Mouse (Mus musculus) kidney, adult 2 months (tissue): Measurements from ENCODE around the gene Gm20379. TPM values are rescaled to one million over a fixed set of nuclear protein-coding genes. Genes with fewer than 3 reads are reported as not detected.

Experiments
- DNase-seq: peaks from one replicate; pipeline ENCODE4 v3.0.0; 2021
- H3K27ac ChIP-seq: fragments of 200-500 bp; 2 replicates; pipeline ENCODE4 v1.5.1; 2012; ENCODE audit warnings: low read depth, low read length, control low read depth, inconsistent platforms; ENCODE audit not compliant: insufficient read depth
- H3K27me3 ChIP-seq: fragments of 200-500 bp; replicated peaks from 2 replicates; pipeline ENCODE4 v1.6.1; 2012; ENCODE audit warnings: mild to moderate bottlenecking, moderate library complexity, low read length, inconsistent platforms; ENCODE audit not compliant: control insufficient read depth, insufficient read depth
- H3K36me3 ChIP-seq: fragments of 200-500 bp; 2 replicates; pipeline ENCODE4 v1.6.1; 2012; ENCODE audit warnings: mild to moderate bottlenecking, moderate library complexity, low read length, inconsistent platforms; ENCODE audit not compliant: control insufficient read depth, insufficient read depth
- H3K4me1 ChIP-seq: fragments of 200-500 bp; 2 replicates; pipeline ENCODE4 v1.6.1; 2011; ENCODE audit warnings: low read length; ENCODE audit not compliant: control insufficient read depth, insufficient read depth
- H3K4me3 ChIP-seq: fragments of 200-500 bp; 2 replicates; pipeline ENCODE4 v1.5.1; 2011; ENCODE audit warnings: mild to moderate bottlenecking, low read depth, low read length, control low read depth; ENCODE audit not compliant: insufficient read depth
- CTCF ChIP-seq: fragments of 200-500 bp; conservative IDR thresholded peaks from 2 replicates; pipeline ENCODE4 v1.5.1; 2011; ENCODE audit warnings: low read depth, mild to moderate bottlenecking, control low read depth, low read length, moderate library complexity, mixed read lengths; ENCODE audit not compliant: insufficient read depth, insufficient read length
- POLR2A ChIP-seq: fragments of 200-500 bp; IDR thresholded peaks from one replicate; pipeline ENCODE4 v1.6.1; 2011; ENCODE audit warnings: low read depth, low read length, control low read depth
- WGBS: fragments of 180-500 bp; shearing (Covaris S2); methylation state at CpG from one replicate; pipeline ENCODE4 v1.1.7; 2018; 5-methylcytosine and 5-hydroxymethylcytosine counted together
- polyA plus RNA-seq: library from polyadenylated mRNA; depleted of rRNA; stranded (reverse); fragments of >200 nt; gene quantifications from 2 replicates; pipeline ENCODE4 v1.2.3, GENCODE M21; 2012; rRNA removed

Gene Gm20379
- polyA plus RNA-seq, 1 experiment: not detected

DNA sequence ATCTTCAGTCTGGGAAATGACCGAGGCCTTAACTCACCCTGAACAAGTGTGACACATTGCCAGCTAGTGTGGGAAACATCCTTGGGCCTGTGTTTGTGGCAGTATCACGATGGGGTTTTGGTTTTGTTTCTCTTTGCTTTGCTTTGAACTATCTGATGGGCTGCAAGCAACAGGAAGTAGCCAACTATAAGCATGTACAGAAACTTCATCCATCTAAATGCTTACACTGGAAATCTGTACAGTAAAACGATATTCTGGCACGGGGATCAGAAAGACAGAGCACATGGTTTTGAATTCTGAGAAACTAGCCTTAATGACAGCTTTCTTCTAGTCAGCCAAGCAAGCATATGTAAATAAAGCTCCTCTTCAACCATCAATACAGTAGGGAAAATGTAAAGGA lies 48.2 kb downstream of the Gm20379 start:
- Histone ChIP-seq H3K4me1 (peaks cover 6% of the 10 kb centered on the region; the same call in 1 of the 2 replicates), H3K4me3 (peak overlapping the region; percentile 91), H3K36me3 (peaks cover 2% of the 10 kb centered on the region), H3K27ac (no peak overlapping the region), H3K27me3 (no peaks in the 10 kb centered on the region)
- peak; percentile 12 for DNase-seq
- 4% methylated on average over 4 of the region's 4 CpGs for WGBS
- TF ChIP-seq CTCF (no peak), POLR2A (no peak)

DNA sequence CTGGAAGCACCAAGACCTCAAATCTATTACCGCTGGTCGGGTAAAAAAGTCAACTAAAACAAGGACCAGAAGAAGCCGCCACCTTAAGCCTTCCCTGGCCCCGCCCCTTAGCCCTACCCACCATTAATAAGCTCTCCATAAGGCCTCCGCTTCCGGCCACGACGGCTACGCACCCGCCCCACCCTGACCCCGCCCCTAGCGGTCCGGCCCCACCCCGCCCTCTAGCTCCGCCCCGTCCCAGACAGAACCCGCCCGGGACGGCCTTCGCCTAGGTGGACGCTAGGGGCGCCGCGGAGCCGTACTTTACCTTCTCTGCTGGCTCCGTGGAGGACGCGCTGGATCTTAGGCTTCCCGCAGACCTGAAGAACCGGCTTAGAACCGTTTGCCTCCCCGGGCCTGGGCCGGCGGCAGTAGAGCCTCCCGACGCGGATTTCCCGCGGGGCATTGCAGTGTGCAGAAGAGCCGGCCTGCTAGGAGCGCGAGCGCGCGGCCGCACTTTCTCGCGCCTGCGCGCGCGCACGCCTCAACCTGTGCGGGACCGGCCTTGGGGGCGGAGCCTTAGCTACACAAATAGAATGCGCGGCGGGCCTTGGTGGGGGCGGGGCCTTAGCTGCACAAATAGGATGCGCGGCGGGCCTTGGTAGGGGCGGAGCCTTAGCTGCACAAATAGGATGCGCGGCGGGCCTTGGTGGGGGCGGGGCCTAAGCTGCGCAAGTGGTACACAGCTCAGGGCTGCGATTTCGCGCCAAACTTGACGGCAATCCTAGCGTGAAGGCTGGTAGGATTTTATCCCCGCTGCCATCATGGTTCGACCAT lies 48.9 kb downstream of the Gm20379 start, which contains the start of the genes Dhfr and Msh3:
Gene Dhfr, plus strand, starts transcription at position 271 of the 816 bp plus-strand sequence.
Gene Msh3, minus strand, starts transcription at position 548 of the 816 bp plus-strand sequence.
- DNase-seq: peak; percentile 98
- peak within 1 kb of the TSS; percentile 91 for H3K4me3 ChIP-seq
- H3K27ac ChIP-seq: peak within 1 kb of the TSS; percentile 92
- H3K4me1 ChIP-seq: peaks cover 6% of the 10 kb centered on the region; the same call in 1 of the 2 replicates
- H3K36me3 ChIP-seq: no peaks in the 10 kb centered on the region; the same call in 1 of the 2 replicates
- WGBS: under 1% methylated on average over 75 of the region's 76 CpGs
- no peaks in the 10 kb centered on the region for H3K27me3 ChIP-seq
- peak; percentile 71 for TF ChIP-seq CTCF
- peak; percentile 16 for TF ChIP-seq POLR2A

DNA sequence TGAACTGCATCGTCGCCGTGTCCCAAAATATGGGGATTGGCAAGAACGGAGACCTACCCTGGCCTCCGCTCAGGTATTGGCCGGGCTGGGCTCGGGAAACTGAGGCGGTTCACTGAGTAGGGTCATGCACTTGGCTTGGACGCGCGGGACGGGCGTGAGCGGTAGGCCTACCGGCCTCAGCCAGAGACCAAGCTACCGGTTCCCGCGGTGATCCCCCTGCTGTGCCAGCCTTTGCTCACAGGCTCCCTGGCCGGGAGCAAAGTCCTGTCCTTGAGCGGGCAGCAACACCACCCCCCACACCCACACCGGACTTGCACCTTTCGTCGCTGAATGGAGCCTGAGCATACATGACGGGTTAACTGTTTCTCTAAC lies 49.5 kb downstream of the Gm20379 start:
- Histone ChIP-seq H3K4me3 (peak overlapping the region; percentile 73), H3K4me1 (peaks cover 6% of the 10 kb centered on the region; the same call in 1 of the 2 replicates), H3K36me3 (no peaks in the 10 kb centered on the region; the same call in 1 of the 2 replicates), H3K27me3 (no peaks in the 10 kb centered on the region), H3K27ac (peak overlapping the region; percentile 92)
- peak; percentile 85 for DNase-seq
- under 1% methylated on average over 24 of the region's 24 CpGs for WGBS
- TF ChIP-seq POLR2A (no peak), CTCF (no peak)

DNA sequence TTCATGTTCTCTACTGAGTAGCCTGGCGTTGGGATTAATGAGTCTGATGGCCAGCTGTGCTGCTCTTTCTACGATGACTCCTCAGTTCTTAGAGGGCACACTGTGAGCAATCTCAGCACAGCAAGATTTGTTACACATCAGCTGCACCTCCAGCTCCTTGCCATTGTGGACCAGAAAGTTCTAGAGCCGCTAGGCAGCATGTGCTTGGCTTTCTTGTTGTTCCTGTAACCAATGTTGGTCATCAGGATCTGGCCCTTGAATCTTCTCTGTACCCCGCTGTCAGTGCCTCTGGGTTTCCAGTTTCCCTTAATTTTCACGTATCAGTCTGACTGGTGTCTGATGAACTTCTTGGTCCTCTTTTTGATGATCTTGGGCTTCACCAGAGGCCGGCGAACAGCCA lies 50.6 kb downstream of the Gm20379 start:
- Histone ChIP-seq H3K4me3 (no peak overlapping the region), H3K27me3 (no peaks in the 10 kb centered on the region), H3K27ac (no peak overlapping the region), H3K4me1 (peaks cover 6% of the 10 kb centered on the region; the same call in 1 of the 2 replicates), H3K36me3 (no peaks in the 10 kb centered on the region; the same call in 1 of the 2 replicates)
- DNase-seq: no peak
- WGBS: 74% methylated on average over 7 of the region's 7 CpGs
- TF ChIP-seq POLR2A (no peak), CTCF (no peak)

Other genes with a start within 250 kb of the Gm20379 start
- 3.3 and 3.7 TPM in 2 replicates for gene Rasgrf2, start 174.3 kb upstream of the Gm20379 start, polyA plus RNA-seq
- 8.7 and 9.7 TPM in 2 replicates for gene Dhfr, start 48.7 kb downstream of the Gm20379 start, polyA plus RNA-seq
- gene Msh3, start 49.0 kb downstream of the Gm20379 start, polyA plus RNA-seq: 5.5 and 6.6 TPM in 2 replicates
- gene Ankrd34b, start 119.9 kb downstream of the Gm20379 start, polyA plus RNA-seq: 0.23 and 0.37 TPM in 2 replicates
- gene Fam151b, start 178.0 kb downstream of the Gm20379 start, polyA plus RNA-seq: 4.6 and 5.1 TPM in 2 replicates
- gene Zfyve16, start 224.9 kb downstream of the Gm20379 start, polyA plus RNA-seq: 4.7 and 5.1 TPM in 2 replicates